Mouse (Mus musculus): Measurements from ENCODE around the gene Serpina11.

GRCm38 (mm10) chr12:103981646-103982360 is 8.0 kb downstream of the Serpina11 start:
- TF ChIP-seq POLR2A (IDR thresholded peaks at IDR 0.05; ENCODE audit: borderline replicate concordance, extremely low read depth, insufficient read depth, insufficient read length, poor library complexity, severe bottlenecking) = no peak
- TF ChIP-seq CTCF (IDR thresholded peaks at IDR 0.05; ENCODE audit: borderline replicate concordance, extremely low read depth, insufficient read depth, insufficient read length) = no peak
